In genomic region chr1:86598516-86598915, GRCm38 (mm10) we compare ENCODE assay signal across 9 mouse cellular contexts. TPM values are rescaled to one million over a fixed set of nuclear protein-coding genes. Genes with fewer than 3 reads are reported as not detected.
DNase-seq lines count a peak whose midpoint lies in the region; ATAC-seq and TF ChIP-seq lines count a peak whose summit lies in the region.
"Had no signal": no experiment of that assay in that cellular context is flagged by ENCODE, and none has a peak within 500 bp of the region (broad histone marks: within the 10 kb centered on the region; RNA-seq: fewer than 3 reads in every experiment).

No protein-coding gene starts in this region.

- H3K4me1 ChIP-seq in heart, adult 2 months (ENCODE audit: control insufficient read depth, insufficient read depth, low read length), result no peaks in the 10 kb centered on the region
- no peaks in the 10 kb centered on the region for H3K4me1 ChIP-seq in midbrain, embryonic 11.5 days (ENCODE audit: control insufficient read depth, insufficient read depth, low read length)
- H3K4me1 ChIP-seq in midbrain, embryonic 13.5 days (replicated peaks), result no peaks in the 10 kb centered on the region
- H3K4me1 ChIP-seq in neural tube, embryonic 14.5 days (ENCODE audit: control insufficient read depth, insufficient read depth, low read length), result no peaks in the 10 kb centered on the region
- H3K4me1 ChIP-seq: neural tube, embryonic 12.5 days had no signal

- H3K27me3 ChIP-seq in heart, adult 2 months (ENCODE audit: control insufficient read depth, insufficient read depth, low read length), result no peaks in the 10 kb centered on the region
- H3K27me3 ChIP-seq in midbrain, embryonic 11.5 days (ENCODE audit: control insufficient read depth, insufficient read depth, low read length), result no peaks in the 10 kb centered on the region
- H3K27me3 ChIP-seq in midbrain, embryonic 13.5 days, result no peaks in the 10 kb centered on the region
- no peaks in the 10 kb centered on the region for H3K27me3 ChIP-seq in neural tube, embryonic 14.5 days (ENCODE audit: control insufficient read depth, insufficient read depth, low read length)
- H3K27me3 ChIP-seq: neural tube, embryonic 12.5 days had no signal

- no peak for DNase-seq in heart, adult 2 months
- DNase-seq in heart, postnatal 36 days, result no peak
- peak; percentile 87 for DNase-seq in midbrain, embryonic 11.5 days (ENCODE audit: low spot score, missing footprints)
- DNase-seq in embryo, embryonic 10 days (ENCODE audit: low spot score), result peak; percentile 66
- DNase-seq in testis, postnatal 14 days (ENCODE audit: low spot score), result no peak
- DNase-seq in yolk sac, embryonic 10.5 days (ENCODE audit: low spot score), result no peak

- WGBS in heart, adult 2 months, result 73% methylated on average over 3 of the region's 3 CpGs
- 72% methylated on average over 3 of the region's 3 CpGs for WGBS in midbrain, embryonic 11.5 days
- WGBS in midbrain, embryonic 13.5 days, result 79% methylated on average over 3 of the region's 3 CpGs
- WGBS in neural tube, embryonic 14.5 days, result 80% methylated on average over 3 of the region's 3 CpGs

- TF ChIP-seq POLR2A in heart, adult 2 months (IDR thresholded peaks at IDR 0.05; ENCODE audit: insufficient read depth, low read depth, low read length), result no peak

- no peaks in the 10 kb centered on the region for H3K79me2 ChIP-seq in heart, adult 2 months (replicated peaks; ENCODE audit: control insufficient read depth, insufficient read depth, low read length)

- no peak overlapping the region for H3K27ac ChIP-seq in heart, adult 2 months
- no peak overlapping the region for H3K27ac ChIP-seq in midbrain, embryonic 11.5 days (ENCODE audit: low read depth, low read length)
- no peak overlapping the region for H3K27ac ChIP-seq in midbrain, embryonic 13.5 days
- H3K27ac ChIP-seq in neural tube, embryonic 14.5 days (ENCODE audit: low read depth, low read length), result no peak overlapping the region
- H3K27ac ChIP-seq: neural tube, embryonic 12.5 days had no signal

- intact Hi-C loops in heart, adult 2 months (cut with DNase I), result no loop called here
- intact Hi-C loops in heart, postnatal 36 days (cut with DNase I), result no loop called here

- no peak overlapping the region for H3K9ac ChIP-seq in heart, adult 2 months (ENCODE audit: low read depth, low read length)
- H3K9ac ChIP-seq in midbrain, embryonic 11.5 days (ENCODE audit: low read length), result no peak overlapping the region
- no peak overlapping the region for H3K9ac ChIP-seq in midbrain, embryonic 13.5 days (replicated peaks)
- no peak overlapping the region for H3K9ac ChIP-seq in neural tube, embryonic 14.5 days (replicated peaks; ENCODE audit: low read depth, low read length)
- H3K9ac ChIP-seq: neural tube, embryonic 12.5 days had no signal

- no peaks in the 10 kb centered on the region for H3K9me3 ChIP-seq in midbrain, embryonic 11.5 days (ENCODE audit: control insufficient read depth, low read length)
- no peaks in the 10 kb centered on the region for H3K9me3 ChIP-seq in midbrain, embryonic 13.5 days
- H3K9me3 ChIP-seq in neural tube, embryonic 14.5 days (ENCODE audit: control insufficient read depth, low read length), result no peaks in the 10 kb centered on the region
- H3K9me3 ChIP-seq: neural tube, embryonic 12.5 days had no signal

- no peak overlapping the region for H3K4me2 ChIP-seq in midbrain, embryonic 11.5 days
- no peak overlapping the region for H3K4me2 ChIP-seq in midbrain, embryonic 13.5 days (replicated peaks)
- no peak overlapping the region for H3K4me2 ChIP-seq in neural tube, embryonic 14.5 days (ENCODE audit: low read depth, low read length)
- H3K4me2 ChIP-seq: neural tube, embryonic 12.5 days had no signal

- no peaks in the 10 kb centered on the region for H3K36me3 ChIP-seq in heart, adult 2 months (ENCODE audit: control insufficient read depth, insufficient read depth, low read length)
- peaks cover 7% of the 10 kb centered on the region; the same call in 1 of the 2 replicates for H3K36me3 ChIP-seq in midbrain, embryonic 11.5 days (ENCODE audit: control insufficient read depth, insufficient read depth, low read length)
- peaks cover 81% of the 10 kb centered on the region for H3K36me3 ChIP-seq in midbrain, embryonic 13.5 days
- peaks cover 35% of the 10 kb centered on the region for H3K36me3 ChIP-seq in neural tube, embryonic 14.5 days (ENCODE audit: control insufficient read depth, insufficient read depth, low read length)

- peak; percentile 60 for TF ChIP-seq CTCF in heart, adult 2 months (IDR thresholded peaks at IDR 0.05)

- H3K4me3 ChIP-seq in heart, adult 2 months, result no peak overlapping the region
- no peak overlapping the region for H3K4me3 ChIP-seq in midbrain, embryonic 11.5 days (ENCODE audit: low read depth, low read length)
- H3K4me3 ChIP-seq in midbrain, embryonic 13.5 days (replicated peaks), result no peak overlapping the region
- H3K4me3 ChIP-seq in neural tube, embryonic 14.5 days (ENCODE audit: low read depth, low read length), result no peak overlapping the region
- H3K4me3 ChIP-seq: neural tube, embryonic 12.5 days had no signal

- no peak for ATAC-seq in midbrain, embryonic 11.5 days (ENCODE audit: low FRiP score)
- no peak for ATAC-seq in midbrain, embryonic 13.5 days
- ATAC-seq in neural tube, embryonic 14.5 days (ENCODE audit: low read depth), result peak; percentile 54; the same call in 1 of the 2 replicates

- no peak for TF ChIP-seq EP300 in heart, adult 2 months (IDR thresholded peaks at IDR 0.05; ENCODE audit: insufficient read depth, low read depth, low read length)

RNA-seq across cellular contexts. Expression of gene Cops7b, which starts 15.8 kb away (rescaled TPM):
- total RNA-seq in heart, adult 2 months (2021), result 10 to 100 TPM; 11.2 to 12.0 TPM
- 18.2 and 22.4 TPM in 2 replicates for polyA plus RNA-seq in heart, adult 2 months (2012; rRNA removed)
- total RNA-seq in heart, postnatal 36 days (2021), result 10 to 100 TPM in 1 of 2 experiments, 1 to 10 TPM in 1; 10.0 to 11.2 TPM
- polyA plus RNA-seq in midbrain, embryonic 11.5 days (2014; fragmentation: Nextera tagmentation; extraction: Ambion mirVana), result 54.1 and 54.8 TPM in 2 replicates
- polyA plus RNA-seq in midbrain, embryonic 13.5 days (2015; fragmentation: Nextera tagmentation; extraction: Ambion mirVana), result 67.0 and 70.2 TPM in 2 replicates
- polyA plus RNA-seq in neural tube, embryonic 14.5 days (2014; fragmentation: Nextera tagmentation; extraction: Ambion mirVana), result 52.1 and 55.7 TPM in 2 replicates

RNA-seq across cellular contexts. Expression of gene Pde6d, which starts 16.1 kb away (rescaled TPM):
- total RNA-seq in heart, adult 2 months (2021), result 10 to 100 TPM; 40.4 to 47.6 TPM
- polyA plus RNA-seq in heart, adult 2 months (2012; rRNA removed), result 27.9 and 39.2 TPM in 2 replicates
- total RNA-seq in heart, postnatal 36 days (2021), result 10 to 100 TPM; 41.7 to 44.1 TPM
- polyA plus RNA-seq in midbrain, embryonic 11.5 days (2014; fragmentation: Nextera tagmentation; extraction: Ambion mirVana), result 94.3 and 98.3 TPM in 2 replicates
- 86.6 and 90.2 TPM in 2 replicates for polyA plus RNA-seq in midbrain, embryonic 13.5 days (2015; fragmentation: Nextera tagmentation; extraction: Ambion mirVana)
- 92.9 and 97.4 TPM in 2 replicates for polyA plus RNA-seq in neural tube, embryonic 14.5 days (2014; fragmentation: Nextera tagmentation; extraction: Ambion mirVana)

Comparison
In these comparisons a context has a peak if more than half of its experiments do, and no peak if none do; other contexts are left out.
1. DNase-seq: peak in midbrain, embryonic 11.5 days (single experiment) and embryo, embryonic 10 days (single experiment); none in heart, adult 2 months (0 of 2), heart, postnatal 36 days (0 of 2), testis, postnatal 14 days (single experiment) and yolk sac, embryonic 10.5 days (single experiment).